Mouse (Mus musculus) ovary, adult 2 months (tissue): ENCODE measurements around the gene Gm20696. TPM values are rescaled to one million over a fixed set of nuclear protein-coding genes. Genes with fewer than 3 reads are reported as not detected.

Experiments
- polyA plus RNA-seq: library from polyadenylated mRNA; depleted of rRNA; stranded (reverse); fragments of >200 nt; gene quantifications from 2 replicates; pipeline ENCODE4 v1.2.3, GENCODE M21; 2012; rRNA removed

Gene Gm20696
- polyA plus RNA-seq, result 0.61 and 1.1 TPM in 2 replicates

DNA sequence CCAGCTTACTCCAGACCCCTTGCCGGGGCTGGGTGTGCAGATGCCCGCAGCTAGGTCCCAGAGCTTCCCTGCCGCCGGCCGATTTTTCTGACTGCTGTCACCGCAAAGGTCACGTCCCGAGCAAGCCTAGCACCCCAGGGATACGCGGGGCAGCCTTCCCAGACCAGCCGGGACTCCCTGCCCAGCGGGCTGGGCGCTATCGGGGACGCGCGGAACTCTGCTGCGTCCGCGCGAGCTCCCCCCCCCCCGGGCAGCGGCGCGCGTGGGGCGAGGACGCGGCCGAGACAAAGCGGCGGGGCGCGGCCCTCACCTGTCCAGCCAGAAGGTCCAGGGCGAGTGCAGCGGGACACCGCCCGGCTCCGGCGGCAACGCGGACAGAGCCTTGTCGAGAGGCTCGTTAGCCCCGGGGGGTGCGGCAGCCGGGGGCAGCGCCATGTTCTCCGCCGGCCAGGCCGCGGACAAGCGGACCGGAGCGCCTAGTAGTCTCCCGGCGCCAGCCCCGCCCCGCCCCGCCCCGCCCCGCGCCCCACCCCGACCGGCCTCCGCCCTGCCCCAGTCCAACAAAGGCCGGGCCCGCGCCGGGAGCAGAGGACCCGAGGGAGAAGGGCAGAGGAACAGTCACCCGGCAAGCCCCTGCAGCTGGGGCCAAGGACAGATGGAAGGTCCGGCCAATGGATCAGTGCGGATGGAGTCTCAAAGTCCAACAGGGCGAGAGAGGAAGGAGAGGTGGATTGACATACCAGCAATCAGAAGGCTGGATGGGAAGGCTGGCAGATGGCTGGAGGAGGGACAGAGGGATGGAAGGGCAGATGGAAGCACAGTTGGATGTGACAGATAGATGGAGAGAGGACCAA lies at the start of gene Gm20696, which contains the start of gene Eif4e3:
TSS of gene Gm20696 (minus strand) at position 480 of the 854 bp plus-strand sequence.
TSS of gene Eif4e3 (minus strand) at position 454 of the 854 bp plus-strand sequence.

DNA sequence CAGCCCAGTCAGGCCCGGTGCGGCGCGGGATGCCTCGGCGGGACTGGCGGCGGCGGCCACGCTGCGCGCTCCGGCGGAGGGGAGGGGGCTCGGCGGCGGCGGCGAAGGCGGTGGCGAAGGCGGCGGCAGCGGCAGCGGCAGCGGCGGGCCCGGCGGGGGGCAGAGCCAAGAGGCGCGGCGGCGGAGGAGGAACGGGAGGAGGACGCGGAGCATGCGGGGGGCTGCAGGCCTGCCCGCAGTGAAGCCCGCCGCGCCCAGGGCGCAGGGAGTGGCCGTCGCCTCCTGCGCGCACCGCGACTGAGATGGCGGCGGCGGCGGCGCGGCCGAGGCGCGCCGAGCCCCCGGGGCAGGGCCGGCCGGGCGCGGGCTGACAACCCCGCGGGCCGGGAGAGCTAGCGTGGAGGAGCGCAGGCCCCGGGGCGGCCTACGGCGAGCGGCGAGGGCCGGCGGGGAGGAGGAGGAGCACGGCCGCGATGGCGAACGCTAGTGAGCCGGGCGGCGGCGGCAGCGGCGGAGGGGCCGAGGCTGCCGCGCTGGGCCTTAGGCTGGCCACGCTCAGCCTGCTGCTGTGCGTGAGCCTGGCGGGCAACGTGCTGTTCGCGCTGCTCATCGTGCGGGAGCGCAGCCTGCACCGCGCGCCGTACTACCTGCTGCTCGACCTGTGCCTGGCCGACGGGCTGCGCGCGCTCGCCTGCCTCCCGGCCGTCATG lies 25.8 kb upstream of the Gm20696 start, which contains the start of gene Gpr27:
TSS of gene Gpr27 (plus strand) at position 474 of the 710 bp plus-strand sequence.

DNA sequence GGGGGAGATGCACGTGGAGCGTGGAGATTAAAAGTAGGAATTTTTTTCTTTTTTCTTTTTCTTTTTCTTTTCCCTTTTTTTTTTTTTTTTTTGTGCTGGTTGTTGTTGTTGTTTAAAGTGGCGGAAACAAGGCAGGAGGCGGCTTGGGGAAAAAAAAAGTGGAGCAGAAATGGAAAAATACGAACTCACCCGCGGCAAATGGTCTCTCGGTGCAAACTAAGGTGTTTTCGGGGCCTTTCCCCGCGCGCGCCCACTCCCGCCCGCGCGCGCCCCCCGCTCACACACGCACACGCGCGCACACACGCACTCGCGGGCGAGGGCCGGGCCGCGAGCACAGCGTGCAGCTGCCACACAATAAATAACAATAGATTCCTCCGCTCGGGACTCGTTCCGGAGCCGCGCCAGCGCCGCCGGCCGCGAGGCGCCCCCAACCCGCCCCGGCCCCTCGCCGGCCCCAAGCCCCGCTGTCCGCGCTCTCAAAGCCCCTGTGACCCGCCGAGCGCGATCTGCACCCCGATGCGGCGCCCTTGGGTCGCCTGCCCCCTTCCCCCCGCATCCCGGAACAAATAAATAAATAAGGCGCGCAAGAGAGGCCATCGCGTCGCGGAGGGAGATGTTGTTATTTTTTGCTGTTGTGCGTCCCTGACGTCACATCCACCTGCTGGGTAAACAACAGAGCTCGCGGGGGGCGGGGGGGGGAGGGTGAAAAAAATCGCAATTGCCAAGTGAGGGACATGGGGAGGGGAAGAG lies 144.1 kb downstream of the Gm20696 start, which contains the start of gene Foxp1:
TSS of gene Foxp1 (minus strand) at position 363 of the 750 bp plus-strand sequence.

Other genes starting within 250 kb of the Gm20696 start
- 87.5 and 92.4 TPM in 2 replicates for gene Foxp1, start 144.1 kb downstream of the Gm20696 start, polyA plus RNA-seq
- 6.3 and 9.2 TPM in 2 replicates for gene Eif4e3, start within 50 bp of the Gm20696 start, polyA plus RNA-seq
- 20.3 and 37.2 TPM in 2 replicates for gene Gpr27, start 25.9 kb upstream of the Gm20696 start, polyA plus RNA-seq
- gene Prok2, start 59.6 kb upstream of the Gm20696 start, polyA plus RNA-seq, result 0.21 and 0.68 TPM in 2 replicates